Mouse (Mus musculus) Muller cell, postnatal 12 days (primary cell): ENCODE data around the gene Zscan12.

Experiments used
- DNase-seq: peaks from one replicate; pipeline ENCODE4 v3.0.0-alpha.2; 2015; ENCODE audit errors: inconsistent ontology term

The Zscan12 gene

GRCm38 (mm10) chr13:21402287-21402846 is 39.7 kb downstream of the Zscan12 start, which contains the start of gene Zkscan3:
Gene Zkscan3, minus strand, starts transcription at chr13:21402755.
- peak; percentile 92 for DNase-seq

- DNase-seq: no peak
These were observed 40.2 kb downstream of the Zscan12 start for GRCm38 (mm10) chr13:21402848-21403247.

- no peak for DNase-seq
These were observed 44.7 kb downstream of the Zscan12 start for GRCm38 (mm10) chr13:21407341-21407740.

GRCm38 (mm10) chr13:21407969-21408804 is 45.6 kb downstream of the Zscan12 start:
- DNase-seq: peak; percentile 88

- no peak for DNase-seq
These were observed 46.3 kb downstream of the Zscan12 start for GRCm38 (mm10) chr13:21408805-21409459.

- no peak for DNase-seq
These were observed 51.9 kb downstream of the Zscan12 start for GRCm38 (mm10) chr13:21414231-21415212.

- no peak for DNase-seq
These were observed 52.6 kb downstream of the Zscan12 start for GRCm38 (mm10) chr13:21415266-21415665.

GRCm38 (mm10) chr13:21415750-21416149 is 53.1 kb downstream of the Zscan12 start:
- DNase-seq: no peak

GRCm38 (mm10) chr13:21417298-21418010 is 54.8 kb downstream of the Zscan12 start:
- DNase-seq: peak; percentile 82

GRCm38 (mm10) chr13:21418865-21419264 is 56.2 kb downstream of the Zscan12 start:
- DNase-seq: no peak
